Mouse (Mus musculus) G1E (cell line): ENCODE measurements around the gene Spcs3.

Experiments used
- CTCF ChIP-seq: IDR thresholded peaks from 2 replicates; pipeline ENCODE4 v1.5.1; 2012; ENCODE audit warnings: low read depth, low read length, inconsistent platforms, mixed read lengths
- GATA1 ChIP-seq: IDR thresholded peaks from 2 replicates; pipeline ENCODE4 v1.6.1; 2012; ENCODE audit warnings: borderline replicate concordance, low read length, inconsistent platforms, mixed read lengths
- GATA2 ChIP-seq: IDR thresholded peaks from 2 replicates; pipeline ENCODE4 v1.6.1; 2012; ENCODE audit warnings: low read depth, low read length, inconsistent platforms, borderline replicate concordance
- POLR2AphosphoS5 ChIP-seq: IDR thresholded peaks from 2 replicates; pipeline ENCODE4 v1.6.1; 2012; ENCODE audit warnings: low read depth, low read length, inconsistent platforms; ENCODE audit not compliant: insufficient replicate concordance
- TAL1 ChIP-seq: conservative IDR thresholded peaks from 2 replicates; pipeline ENCODE4 v1.6.1; 2012; ENCODE audit warnings: low read depth, low read length, inconsistent platforms, mixed read lengths

DNA sequence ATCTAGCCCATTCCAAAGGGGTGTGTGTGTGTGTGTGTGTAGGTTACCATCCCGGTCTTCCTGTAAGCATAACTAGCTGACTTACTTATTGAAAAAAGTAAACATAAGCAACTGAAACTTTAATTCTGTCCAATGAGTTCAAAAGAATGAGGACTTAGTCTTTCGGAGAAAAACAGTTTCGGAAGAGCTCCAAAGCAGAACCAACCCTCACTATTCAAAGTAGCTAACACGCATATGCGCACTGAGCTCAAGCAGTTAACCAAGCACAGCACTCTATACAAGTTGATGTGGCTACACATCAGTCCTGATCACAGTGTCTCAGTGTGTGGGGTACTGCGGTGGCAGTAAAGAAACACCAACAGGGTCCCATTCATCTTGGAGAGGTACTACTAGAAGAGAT lies 3.1 kb downstream of the Spcs3 start:
- no peak for TF ChIP-seq GATA1
- no peak for TF ChIP-seq CTCF
- no peak for TF ChIP-seq GATA2
- TF ChIP-seq TAL1 = no peak
- no peak for TF ChIP-seq POLR2AphosphoS5
